Mouse (Mus musculus) kidney, embryonic 14.5 days (tissue): ENCODE results near the gene Gm8251. TPM values are rescaled to one million over a fixed set of nuclear protein-coding genes. Genes with fewer than 3 reads are reported as not detected.
"Not testable (repeated sequence)": the region's sequence is repeated elsewhere in the genome, so short reads cannot be mapped to it uniquely, and the experiment has no call there.

Source experiments
- ATAC-seq: fragments of 200-750 bp; cut with Nextera tagmentation; 2 replicates; pipeline ENCODE4 v1.8.0; 2017; ENCODE audit warnings: moderate number of reproducible peaks, mild to moderate bottlenecking, moderate TSS enrichment, moderate library complexity; ENCODE audit not compliant: low FRiP score, low TSS enrichment
- H3K27ac ChIP-seq: fragments of 300-500 bp; sonication (generic); 2 replicates; pipeline ENCODE4 v1.5.1; 2014; ENCODE audit warnings: low read depth, mild to moderate bottlenecking, low read length, moderate library complexity, mixed read lengths
- H3K27me3 ChIP-seq: fragments of 300-500 bp; sonication (generic); 2 replicates; pipeline ENCODE4 v1.6.1; 2014; ENCODE audit warnings: mild to moderate bottlenecking, low read length; ENCODE audit not compliant: control insufficient read depth, insufficient read depth
- H3K36me3 ChIP-seq: fragments of 300-500 bp; sonication (generic); 2 replicates; pipeline ENCODE4 v1.6.1; 2014; ENCODE audit warnings: low read length, mixed read lengths; ENCODE audit not compliant: control insufficient read depth, insufficient read depth
- H3K4me1 ChIP-seq: fragments of 300-500 bp; sonication (generic); 2 replicates; pipeline ENCODE4 v1.6.1; 2014; ENCODE audit warnings: low read length, mixed read lengths; ENCODE audit not compliant: control insufficient read depth, insufficient read depth
- H3K4me2 ChIP-seq: fragments of 300-500 bp; sonication (generic); replicated peaks from 2 replicates; pipeline ENCODE4 v1.6.1; 2014; ENCODE audit warnings: low read depth, mild to moderate bottlenecking, low read length
- H3K4me3 ChIP-seq: fragments of 300-500 bp; sonication (generic); 2 replicates; pipeline ENCODE4 v1.5.1; 2014; ENCODE audit warnings: mild to moderate bottlenecking, low read length
- H3K9ac ChIP-seq: fragments of 300-500 bp; sonication (generic); 2 replicates; pipeline ENCODE4 v1.6.1; 2014; ENCODE audit warnings: low read depth, mild to moderate bottlenecking, low read length, moderate library complexity
- H3K9me3 ChIP-seq: fragments of 300-500 bp; sonication (generic); 2 replicates; pipeline ENCODE4 v1.6.1; 2016; ENCODE audit warnings: low read length; ENCODE audit not compliant: control insufficient read depth
- WGBS: fragments of 180-500 bp; shearing (Covaris S2); extraction: QIAGEN DNeasy Blood & Tissue Kit; methylation state at CpG from one replicate; pipeline ENCODE4 v1.1.7; 2014; 5-methylcytosine and 5-hydroxymethylcytosine counted together
- polyA plus RNA-seq: library from polyadenylated mRNA; unstranded; fragments of >200 nt; fragmentation: Nextera tagmentation; extraction: Ambion mirVana; gene quantifications from 2 replicates; pipeline ENCODE4 v1.2.1, GENCODE M21; 2014

Gm8251 gene
- 0.09 and 0.14 TPM in 2 replicates for polyA plus RNA-seq

DNA sequence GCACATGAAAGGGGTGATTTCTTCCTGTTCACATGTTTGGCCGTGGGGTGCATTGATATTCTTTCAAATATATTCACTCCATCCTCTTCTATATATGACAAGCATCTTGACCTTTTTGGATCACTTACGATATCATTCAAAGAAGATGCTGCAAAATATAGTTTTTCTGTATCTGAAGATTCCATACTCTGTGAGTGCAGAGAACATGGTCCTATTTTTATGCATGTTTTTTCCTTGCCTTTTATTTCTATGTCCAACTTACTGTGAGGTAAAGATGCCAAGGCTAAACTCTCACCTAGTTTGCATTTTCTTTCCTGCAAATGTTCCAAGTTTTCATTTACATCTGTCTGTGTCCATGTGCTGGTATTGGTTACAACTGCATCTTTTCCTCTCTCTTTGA is at the start of gene Gm8251:
Gm8251 (minus strand) TSS at position 101 of the 400 bp plus-strand sequence.
- no peaks in the 10 kb centered on the region for H3K4me1 ChIP-seq
- H3K4me2 ChIP-seq: no peak within 1 kb of the TSS
- H3K9ac ChIP-seq: no peak within 1 kb of the TSS
- no peaks in the 10 kb centered on the region for H3K36me3 ChIP-seq
- ATAC-seq: no peak
- no peak within 1 kb of the TSS for H3K27ac ChIP-seq
- no peaks in the 10 kb centered on the region for H3K9me3 ChIP-seq
- 83% methylated on average over 2 of the region's 2 CpGs for WGBS
- no peak within 1 kb of the TSS for H3K4me3 ChIP-seq
- no peaks in the 10 kb centered on the region for H3K27me3 ChIP-seq

DNA sequence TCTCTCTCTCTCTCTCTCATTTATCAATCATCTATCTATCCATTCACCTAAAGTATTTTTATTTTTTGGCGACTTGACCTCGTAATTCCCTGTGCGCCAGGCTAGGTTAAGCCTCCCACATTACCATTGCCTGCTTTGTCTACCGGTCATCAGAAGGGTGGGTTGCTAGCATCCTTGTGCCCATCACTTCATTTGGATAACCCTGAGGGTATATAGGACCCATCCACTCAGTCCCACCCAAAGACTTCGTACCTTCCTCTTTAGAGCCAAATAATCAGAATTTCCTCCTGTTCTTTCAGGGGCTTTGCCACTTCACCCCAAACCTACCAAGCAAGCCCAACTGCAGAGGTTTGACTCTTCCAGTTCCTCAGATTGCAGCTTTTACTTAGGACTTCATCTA is 41.2 kb upstream of the Gm8251 start:
- H3K9me3 ChIP-seq: no peaks in the 10 kb centered on the region
- no peaks in the 10 kb centered on the region for H3K27me3 ChIP-seq
- H3K4me3 ChIP-seq: peak overlapping the region; percentile 85
- no peak for ATAC-seq
- peak overlapping the region; percentile 50 for H3K9ac ChIP-seq
- peaks cover 12% of the 10 kb centered on the region for H3K4me1 ChIP-seq
- peaks cover 22% of the 10 kb centered on the region for H3K36me3 ChIP-seq
- WGBS: 18% methylated on average over 5 of the region's 5 CpGs
- no peak overlapping the region for H3K27ac ChIP-seq
- peak overlapping the region; percentile 63 for H3K4me2 ChIP-seq

DNA sequence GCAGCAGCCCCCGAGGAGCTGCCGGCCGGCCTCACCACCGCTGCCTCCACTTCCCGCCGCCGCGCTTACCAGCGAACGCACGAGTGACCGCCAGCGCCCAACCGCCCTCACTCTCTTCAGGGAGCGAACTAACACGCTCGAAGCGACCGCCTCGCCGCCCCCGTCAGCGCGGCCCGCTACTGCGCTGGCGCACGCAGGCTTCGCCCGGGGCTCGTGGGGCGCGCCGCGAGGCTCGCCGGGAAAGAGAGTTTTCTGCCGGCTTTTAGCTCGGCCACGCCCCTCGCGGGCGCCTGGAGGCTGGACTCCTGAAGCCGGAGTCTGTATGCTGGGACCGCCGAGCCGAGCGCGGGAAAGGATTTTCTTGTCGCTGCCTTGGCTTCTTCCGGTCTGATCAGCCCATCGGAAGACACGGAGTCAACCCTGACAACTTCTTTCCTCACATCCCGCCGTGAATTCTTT is 40.6 kb upstream of the Gm8251 start, which contains the start of gene Tex30:
Tex30 (minus strand) TSS at position 183 of the 459 bp plus-strand sequence.
- H3K4me2 ChIP-seq: peak within 1 kb of the TSS; percentile 63
- peaks cover 15% of the 10 kb centered on the region for H3K36me3 ChIP-seq
- H3K9ac ChIP-seq: peak within 1 kb of the TSS; percentile 81
- peak; percentile 98 for ATAC-seq
- under 1% methylated on average over 54 of the region's 55 CpGs for WGBS
- H3K4me3 ChIP-seq: peak within 1 kb of the TSS; percentile 85
- no peaks in the 10 kb centered on the region for H3K9me3 ChIP-seq
- peaks cover 12% of the 10 kb centered on the region for H3K4me1 ChIP-seq
- no peaks in the 10 kb centered on the region for H3K27me3 ChIP-seq
- H3K27ac ChIP-seq: peak within 1 kb of the TSS; percentile 93

DNA sequence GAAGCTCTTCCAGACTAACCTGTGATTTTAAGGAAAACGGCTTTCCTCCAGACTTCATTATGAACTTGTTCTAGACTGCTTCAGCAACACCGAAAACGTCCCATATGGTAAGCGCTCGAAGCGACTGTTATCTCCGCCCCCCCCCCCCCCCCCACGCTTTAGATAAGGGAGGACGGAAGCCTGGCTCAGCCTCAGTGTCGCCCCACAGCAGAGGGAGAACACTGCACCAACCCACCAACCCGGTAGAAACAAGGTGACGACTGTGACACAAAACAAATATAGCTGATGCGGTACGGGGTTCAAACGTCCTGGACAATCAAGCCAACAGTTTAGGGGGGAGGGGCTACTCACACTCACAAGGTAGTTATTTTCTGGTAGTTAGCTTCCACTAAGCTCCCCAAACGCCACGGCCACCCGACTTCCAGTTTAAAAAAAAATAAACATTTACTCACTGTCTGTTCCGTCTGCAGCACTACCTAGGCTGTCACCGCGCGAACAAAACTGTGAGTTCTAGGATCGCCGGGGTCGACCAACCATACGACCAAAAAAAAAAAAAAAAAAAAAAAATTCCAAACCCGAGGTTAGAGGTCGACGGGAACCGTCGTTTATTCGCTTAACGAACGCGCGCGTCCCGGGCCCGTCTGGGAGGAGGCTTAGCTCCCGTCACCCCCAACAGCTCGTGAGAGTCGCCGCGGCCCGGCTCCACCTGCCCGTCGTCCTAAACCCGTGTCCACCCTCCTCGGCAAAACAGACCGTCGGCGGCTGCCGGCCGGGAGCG is 39.9 kb upstream of the Gm8251 start:
- peak overlapping the region; percentile 81 for H3K9ac ChIP-seq
- H3K36me3 ChIP-seq: peaks cover 11% of the 10 kb centered on the region
- H3K4me2 ChIP-seq: peak overlapping the region; percentile 63
- peak overlapping the region; percentile 93 for H3K27ac ChIP-seq
- H3K27me3 ChIP-seq: no peaks in the 10 kb centered on the region
- peak overlapping the region; percentile 85 for H3K4me3 ChIP-seq
- no peaks in the 10 kb centered on the region for H3K9me3 ChIP-seq
- H3K4me1 ChIP-seq: peaks cover 12% of the 10 kb centered on the region
- peak; percentile 86 for ATAC-seq
- WGBS: under 1% methylated on average over 52 of the region's 55 CpGs

DNA sequence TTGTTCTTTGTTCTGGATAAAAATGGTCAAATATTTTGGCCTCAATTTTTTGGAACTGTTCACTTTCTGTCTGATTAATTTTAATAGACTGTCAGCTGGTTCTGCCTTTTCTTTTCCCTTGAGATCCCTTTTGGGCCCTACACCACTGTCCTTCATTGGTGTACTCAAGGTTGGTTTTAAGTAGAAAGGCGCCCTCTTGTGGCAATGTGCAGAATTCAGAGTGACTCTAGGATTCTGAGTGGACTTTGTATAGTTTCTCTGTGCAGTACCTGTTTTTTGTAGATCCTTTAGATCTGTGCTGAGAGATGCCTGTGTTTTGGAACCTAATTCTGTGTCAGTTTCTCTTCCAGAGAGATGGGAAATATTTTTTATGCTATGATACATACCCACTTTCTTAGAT is 2.9 kb upstream of the Gm8251 start:
- H3K27me3 ChIP-seq: no peaks in the 10 kb centered on the region
- H3K9me3 ChIP-seq: no peaks in the 10 kb centered on the region
- WGBS: 0% methylated on average over 1 of the region's 1 CpGs
- no peaks in the 10 kb centered on the region for H3K36me3 ChIP-seq
- no peak overlapping the region for H3K9ac ChIP-seq
- no peak overlapping the region for H3K27ac ChIP-seq
- H3K4me1 ChIP-seq: no peaks in the 10 kb centered on the region
- H3K4me2 ChIP-seq: no peak overlapping the region
- H3K4me3 ChIP-seq: no peak overlapping the region
- ATAC-seq: no peak

DNA sequence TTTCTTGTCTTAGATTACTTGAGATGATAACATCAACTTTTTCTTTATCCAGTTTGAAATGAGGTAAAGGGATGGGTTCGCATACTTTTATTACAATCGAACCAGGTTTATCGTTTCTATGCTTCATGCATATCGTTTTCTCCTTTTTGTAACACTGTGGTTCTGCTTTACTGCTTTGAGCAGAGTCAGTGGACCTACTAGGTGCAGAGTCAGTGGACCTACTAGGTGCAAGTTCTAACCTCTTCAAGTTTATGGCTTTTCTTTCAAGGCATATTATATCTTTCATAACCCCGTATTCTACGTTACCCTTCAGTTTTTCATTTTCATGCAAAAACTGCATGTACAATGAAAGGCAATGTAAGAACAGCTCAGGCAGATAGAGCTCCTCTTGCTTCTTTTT is 1.7 kb upstream of the Gm8251 start:
- H3K36me3 ChIP-seq: no peaks in the 10 kb centered on the region
- no peak overlapping the region for H3K9ac ChIP-seq
- WGBS: 93% methylated on average over 6 of the region's 6 CpGs
- no peak overlapping the region for H3K27ac ChIP-seq
- no peak for ATAC-seq
- no peak overlapping the region for H3K4me2 ChIP-seq
- no peaks in the 10 kb centered on the region for H3K9me3 ChIP-seq
- no peaks in the 10 kb centered on the region for H3K27me3 ChIP-seq
- no peak overlapping the region for H3K4me3 ChIP-seq
- H3K4me1 ChIP-seq: no peaks in the 10 kb centered on the region

DNA sequence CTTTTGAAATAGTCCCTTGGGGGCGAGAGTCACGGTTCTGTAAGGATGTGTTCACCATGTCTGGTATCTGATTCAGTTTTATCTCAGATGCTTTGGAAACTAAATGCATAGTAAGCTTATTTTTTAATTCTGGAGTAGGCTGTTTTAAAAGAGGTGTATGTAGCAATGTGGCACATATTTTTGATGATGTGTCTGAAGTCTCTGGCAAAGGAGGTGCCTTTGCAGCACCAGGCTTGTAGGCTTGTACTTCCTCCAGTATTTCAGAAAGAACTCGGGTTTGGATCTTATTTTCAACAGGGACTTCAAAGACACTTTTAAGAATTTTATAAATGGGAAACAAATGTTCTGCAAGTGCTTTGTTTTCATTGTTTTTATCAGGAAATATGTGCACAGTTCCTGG is 3.9 kb downstream of the Gm8251 start:
- no peaks in the 10 kb centered on the region for H3K27me3 ChIP-seq
- no peak overlapping the region for H3K4me3 ChIP-seq
- no peak overlapping the region for H3K9ac ChIP-seq
- H3K4me1 ChIP-seq: no peaks in the 10 kb centered on the region
- no peak for ATAC-seq
- no peak overlapping the region for H3K27ac ChIP-seq
- H3K4me2 ChIP-seq: no peak overlapping the region
- no peaks in the 10 kb centered on the region for H3K9me3 ChIP-seq
- no peaks in the 10 kb centered on the region for H3K36me3 ChIP-seq
- 84% methylated on average over 3 of the region's 3 CpGs for WGBS

DNA sequence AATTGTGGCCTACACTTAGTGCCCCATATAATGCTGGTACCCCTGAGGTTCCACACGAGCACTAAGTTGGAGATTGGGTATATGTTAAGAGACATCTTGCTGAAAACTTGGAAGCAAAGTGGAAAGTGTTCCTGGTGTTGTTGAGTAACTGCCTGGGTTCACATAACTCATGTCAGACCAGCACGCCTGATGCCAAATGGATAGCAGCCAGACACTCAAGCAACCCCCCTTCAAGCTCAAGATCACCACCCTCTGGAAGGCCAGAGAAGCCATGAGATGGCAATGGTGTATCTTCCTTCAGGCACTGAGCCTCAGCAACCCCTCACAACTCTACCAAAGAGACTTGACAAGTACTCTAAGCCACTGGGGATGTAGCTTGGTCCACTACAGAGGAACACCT is 15.2 kb downstream of the Gm8251 start:
- Histone ChIP-seq H3K4me2 (no peak overlapping the region), H3K9me3 (no peaks in the 10 kb centered on the region), H3K4me3 (no peak overlapping the region), H3K9ac (no peak overlapping the region), H3K4me1 (no peaks in the 10 kb centered on the region), H3K27ac (no peak overlapping the region), H3K36me3 (no peaks in the 10 kb centered on the region), H3K27me3 (no peaks in the 10 kb centered on the region)
- ATAC-seq: no peak
- WGBS: 68% methylated on average over 2 of the region's 2 CpGs

DNA sequence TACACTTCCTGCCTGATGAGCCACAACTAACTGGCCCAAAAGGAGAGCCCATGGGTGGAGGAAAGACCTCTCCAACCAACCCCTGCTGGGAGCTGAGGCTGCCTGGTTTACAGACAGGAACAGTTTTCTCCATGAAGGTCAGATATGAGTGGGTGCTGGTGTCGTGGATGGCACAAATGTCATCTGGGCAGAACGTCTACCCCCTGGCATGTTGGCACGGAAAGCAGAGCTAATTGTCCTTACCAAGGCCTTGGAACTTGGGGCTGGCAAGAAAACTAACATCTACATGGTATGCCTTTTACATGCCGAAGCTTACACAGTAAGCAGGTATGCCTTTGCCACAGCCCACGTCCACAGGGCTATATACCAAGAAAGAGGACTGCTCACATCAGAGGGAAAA is 16.0 kb downstream of the Gm8251 start:
- H3K36me3 ChIP-seq, ATAC-seq, H3K27ac ChIP-seq, H3K27me3 ChIP-seq, H3K9ac ChIP-seq, H3K4me3 ChIP-seq, H3K4me2 ChIP-seq, H3K4me1 ChIP-seq, H3K9me3 ChIP-seq: not testable (repeated sequence)
- WGBS: 92% methylated on average over 5 of the region's 5 CpGs
